Mouse (Mus musculus) right cerebral cortex, postnatal 25 days (tissue): Measurements from ENCODE around the gene Spred2.
A peak's percentile ranks its signal among the peaks of the same experiment; 100 is the strongest.

ENCODE experiments used
- DNase-seq: peaks from one replicate; pipeline ENCODE4 v3.0.0; 2022

Gene Spred2

GRCm38 (mm10) chr11:19959006-19959405 is 34.8 kb downstream of the Spred2 start:
- no peak for DNase-seq

- DNase-seq: no peak
Observed at GRCm38 (mm10) chr11:19959897-19960296, 35.7 kb downstream of the Spred2 start.

- no peak for DNase-seq
Observed at GRCm38 (mm10) chr11:19960541-19960940, 36.4 kb downstream of the Spred2 start.

- DNase-seq: no peak
Observed at GRCm38 (mm10) chr11:19961088-19961487, 36.9 kb downstream of the Spred2 start.

- DNase-seq: no peak
Observed at GRCm38 (mm10) chr11:19961766-19962365, 37.7 kb downstream of the Spred2 start.

GRCm38 (mm10) chr11:19962796-19963195 is 38.6 kb downstream of the Spred2 start:
- DNase-seq: no peak

GRCm38 (mm10) chr11:19963717-19964141 is 39.6 kb downstream of the Spred2 start:
- no peak for DNase-seq

GRCm38 (mm10) chr11:19964333-19964732 is 40.2 kb downstream of the Spred2 start:
- no peak for DNase-seq

GRCm38 (mm10) chr11:19965037-19965611 is 40.9 kb downstream of the Spred2 start:
- DNase-seq: no peak

GRCm38 (mm10) chr11:19965664-19966063 is 41.5 kb downstream of the Spred2 start:
- no peak for DNase-seq

GRCm38 (mm10) chr11:19966294-19966693 is 42.1 kb downstream of the Spred2 start:
- DNase-seq: no peak

- no peak for DNase-seq
Observed at GRCm38 (mm10) chr11:19969584-19969983, 45.4 kb downstream of the Spred2 start.

GRCm38 (mm10) chr11:19971954-19972750 is 48.0 kb downstream of the Spred2 start:
- DNase-seq: no peak

GRCm38 (mm10) chr11:19973032-19973790 is 49.0 kb downstream of the Spred2 start:
- DNase-seq: no peak

- DNase-seq: no peak
Observed at GRCm38 (mm10) chr11:19976032-19976431, 51.9 kb downstream of the Spred2 start.

- no peak for DNase-seq
Observed at GRCm38 (mm10) chr11:19977687-19978086, 53.5 kb downstream of the Spred2 start.

GRCm38 (mm10) chr11:19979338-19979737 is 55.2 kb downstream of the Spred2 start:
- peak; percentile 56 for DNase-seq

- DNase-seq: no peak
Observed at GRCm38 (mm10) chr11:19982113-19982512, 57.9 kb downstream of the Spred2 start.

GRCm38 (mm10) chr11:19982779-19983178 is 58.6 kb downstream of the Spred2 start:
- no peak for DNase-seq

- no peak for DNase-seq
Observed at GRCm38 (mm10) chr11:19983298-19983697, 59.1 kb downstream of the Spred2 start.

- no peak for DNase-seq
Observed at GRCm38 (mm10) chr11:19984029-19984428, 59.9 kb downstream of the Spred2 start.

GRCm38 (mm10) chr11:19985283-19985854 is 61.2 kb downstream of the Spred2 start:
- no peak for DNase-seq

GRCm38 (mm10) chr11:19986443-19986861 is 62.3 kb downstream of the Spred2 start:
- no peak for DNase-seq
